Comparison of ENCODE assay signal across 24 mouse cellular contexts in the genomic region with DNA sequence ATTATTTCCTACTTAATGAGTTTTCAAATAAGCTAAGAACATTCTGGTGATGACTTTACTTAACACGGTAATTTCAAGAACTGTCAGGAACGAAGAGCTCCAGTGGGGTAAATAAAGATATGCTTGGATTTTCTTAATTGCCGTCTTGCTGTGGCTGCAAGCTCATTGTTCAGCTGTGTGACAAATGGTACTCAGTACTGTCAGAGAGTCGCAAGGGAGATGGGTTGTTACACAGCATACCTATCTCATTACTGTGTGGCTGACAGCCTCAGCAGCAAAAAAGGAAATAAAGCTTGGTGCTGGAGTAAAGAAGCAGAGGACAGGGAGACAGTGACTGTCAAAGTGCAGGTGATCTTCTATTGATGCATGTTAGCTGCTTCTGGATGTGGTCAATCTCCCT.
DNase-seq lines count a peak whose midpoint lies in the region; ATAC-seq and TF ChIP-seq lines count a peak whose summit lies in the region.
"Had no signal": no experiment of that assay in that cellular context is flagged by ENCODE, and none has a peak within 500 bp of the region (broad histone marks: within the 10 kb centered on the region; RNA-seq: fewer than 3 reads in every experiment).

No protein-coding gene starts in this region.

- no peak overlapping the region for H3K9ac ChIP-seq in forebrain, embryonic 14.5 days (ENCODE audit: low read length)
- H3K9ac ChIP-seq in forebrain, embryonic 13.5 days, result no peak overlapping the region
- H3K9ac ChIP-seq in hindbrain, postnatal 0 days (replicated peaks; ENCODE audit: low read length), result no peak overlapping the region
- H3K9ac ChIP-seq in hindbrain, embryonic 14.5 days, result no peak overlapping the region
- no peak overlapping the region for H3K9ac ChIP-seq in neural tube, embryonic 13.5 days
- H3K9ac ChIP-seq in neural tube, embryonic 15.5 days (replicated peaks), result no peak overlapping the region
- H3K9ac ChIP-seq: forebrain, embryonic 15.5 days; heart, embryonic 12.5 days; heart, embryonic 15.5 days; hindbrain, embryonic 12.5 days; intestine, embryonic 15.5 days had no signal

- no peaks in the 10 kb centered on the region for H3K27me3 ChIP-seq in forebrain, embryonic 14.5 days (replicated peaks; ENCODE audit: control insufficient read depth, insufficient read depth, low read length)
- H3K27me3 ChIP-seq in forebrain, embryonic 13.5 days, result no peaks in the 10 kb centered on the region
- H3K27me3 ChIP-seq in hindbrain, postnatal 0 days (ENCODE audit: insufficient read depth, low read length), result no peaks in the 10 kb centered on the region
- H3K27me3 ChIP-seq in hindbrain, embryonic 14.5 days (ENCODE audit: control insufficient read depth, insufficient read depth, low read length), result no peaks in the 10 kb centered on the region
- no peaks in the 10 kb centered on the region for H3K27me3 ChIP-seq in neural tube, embryonic 13.5 days
- no peaks in the 10 kb centered on the region for H3K27me3 ChIP-seq in neural tube, embryonic 15.5 days (replicated peaks)
- H3K27me3 ChIP-seq: forebrain, embryonic 15.5 days; heart, embryonic 12.5 days; heart, embryonic 15.5 days; hindbrain, embryonic 12.5 days; intestine, embryonic 15.5 days; Patski had no signal

- no peaks in the 10 kb centered on the region for H3K36me3 ChIP-seq in forebrain, embryonic 14.5 days (ENCODE audit: control insufficient read depth, insufficient read depth, low read length)
- no peaks in the 10 kb centered on the region for H3K36me3 ChIP-seq in forebrain, embryonic 13.5 days (ENCODE audit: poor library complexity, severe bottlenecking)
- no peaks in the 10 kb centered on the region for H3K36me3 ChIP-seq in hindbrain, postnatal 0 days (ENCODE audit: insufficient read depth, low read length)
- H3K36me3 ChIP-seq in hindbrain, embryonic 14.5 days (replicated peaks; ENCODE audit: control insufficient read depth, insufficient read depth), result no peaks in the 10 kb centered on the region
- no peaks in the 10 kb centered on the region for H3K36me3 ChIP-seq in neural tube, embryonic 13.5 days
- no peaks in the 10 kb centered on the region for H3K36me3 ChIP-seq in neural tube, embryonic 15.5 days
- H3K36me3 ChIP-seq: forebrain, embryonic 10.5 days; forebrain, embryonic 15.5 days; heart, embryonic 12.5 days; heart, embryonic 15.5 days; hindbrain, embryonic 12.5 days; intestine, embryonic 15.5 days had no signal

- H3K4me3 ChIP-seq in forebrain, embryonic 14.5 days (ENCODE audit: low read depth, low read length), result no peak overlapping the region
- no peak overlapping the region for H3K4me3 ChIP-seq in forebrain, embryonic 13.5 days
- no peak overlapping the region for H3K4me3 ChIP-seq in hindbrain, postnatal 0 days (ENCODE audit: low read length)
- no peak overlapping the region for H3K4me3 ChIP-seq in hindbrain, embryonic 14.5 days (replicated peaks; ENCODE audit: low read length)
- H3K4me3 ChIP-seq in neural tube, embryonic 13.5 days, result no peak overlapping the region
- H3K4me3 ChIP-seq in neural tube, embryonic 15.5 days (replicated peaks), result no peak overlapping the region
- H3K4me3 ChIP-seq: forebrain, embryonic 10.5 days; forebrain, embryonic 15.5 days; heart, embryonic 12.5 days; heart, embryonic 15.5 days; hindbrain, embryonic 12.5 days; intestine, embryonic 15.5 days had no signal

- no peak overlapping the region for H3K27ac ChIP-seq in forebrain, embryonic 14.5 days (ENCODE audit: low read depth, low read length)
- H3K27ac ChIP-seq in forebrain, embryonic 13.5 days, result no peak overlapping the region
- no peak overlapping the region for H3K27ac ChIP-seq in hindbrain, postnatal 0 days
- H3K27ac ChIP-seq in hindbrain, embryonic 14.5 days, result no peak overlapping the region
- peak overlapping the region; percentile 67 for H3K27ac ChIP-seq in neural tube, embryonic 13.5 days (replicated peaks)
- peak overlapping the region; percentile 54 for H3K27ac ChIP-seq in neural tube, embryonic 15.5 days (replicated peaks)
- H3K27ac ChIP-seq: forebrain, embryonic 10.5 days; forebrain, embryonic 15.5 days; heart, embryonic 15.5 days; hindbrain, embryonic 12.5 days; intestine, embryonic 15.5 days had no signal

- no peak overlapping the region for H3K4me2 ChIP-seq in forebrain, embryonic 14.5 days (ENCODE audit: low read length)
- no peak overlapping the region for H3K4me2 ChIP-seq in forebrain, embryonic 13.5 days
- H3K4me2 ChIP-seq in hindbrain, postnatal 0 days (ENCODE audit: low read depth, low read length), result no peak overlapping the region
- no peak overlapping the region for H3K4me2 ChIP-seq in hindbrain, embryonic 14.5 days (replicated peaks)
- no peak overlapping the region for H3K4me2 ChIP-seq in neural tube, embryonic 13.5 days
- no peak overlapping the region for H3K4me2 ChIP-seq in neural tube, embryonic 15.5 days
- H3K4me2 ChIP-seq: forebrain, embryonic 15.5 days; heart, embryonic 12.5 days; heart, embryonic 15.5 days; hindbrain, embryonic 12.5 days; intestine, embryonic 15.5 days had no signal

- 62% methylated on average over 4 of the region's 4 CpGs for WGBS in forebrain, embryonic 14.5 days
- WGBS in forebrain, embryonic 13.5 days, result 66% methylated on average over 4 of the region's 4 CpGs
- 43% methylated on average over 4 of the region's 4 CpGs for WGBS in hindbrain, postnatal 0 days
- WGBS in hindbrain, embryonic 14.5 days, result 47% methylated on average over 4 of the region's 4 CpGs
- WGBS in neural tube, embryonic 13.5 days, result 41% methylated on average over 4 of the region's 4 CpGs
- WGBS in neural tube, embryonic 15.5 days, result 33% methylated on average over 4 of the region's 4 CpGs

- H3K9me3 ChIP-seq in forebrain, embryonic 14.5 days (replicated peaks; ENCODE audit: control insufficient read depth, low read length), result no peaks in the 10 kb centered on the region
- no peaks in the 10 kb centered on the region for H3K9me3 ChIP-seq in forebrain, embryonic 13.5 days (replicated peaks)
- no peaks in the 10 kb centered on the region for H3K9me3 ChIP-seq in hindbrain, postnatal 0 days (ENCODE audit: low read length)
- no peaks in the 10 kb centered on the region for H3K9me3 ChIP-seq in hindbrain, embryonic 14.5 days (ENCODE audit: control insufficient read depth, low read length)
- H3K9me3 ChIP-seq in neural tube, embryonic 13.5 days, result no peaks in the 10 kb centered on the region
- H3K9me3 ChIP-seq in neural tube, embryonic 15.5 days (replicated peaks), result no peaks in the 10 kb centered on the region
- H3K9me3 ChIP-seq: forebrain, embryonic 10.5 days; forebrain, embryonic 15.5 days; heart, embryonic 12.5 days; heart, embryonic 15.5 days; hindbrain, embryonic 12.5 days; intestine, embryonic 15.5 days had no signal

- DNase-seq in forebrain, embryonic 14.5 days (ENCODE audit: low spot score), result peak; percentile 0
- peak; percentile 24 for DNase-seq in hindbrain, postnatal 0 days (ENCODE audit: low spot score)
- no peak for DNase-seq in hindbrain, embryonic 14.5 days (ENCODE audit: low spot score)
- no peak for DNase-seq in neural tube, embryonic 10.5 days (ENCODE audit: extremely low spot score, low spot score)
- DNase-seq in cerebellum, adult 18-20 months, result no peak
- DNase-seq: adrenal gland, postnatal 10 days; adrenal gland, postnatal 36 days; cerebellum, adult 11-12 months; cerebellum, adult 9-10 months; cerebellum, postnatal 14 days; gastrocnemius, postnatal 25 days; heart, adult 18-20 months; heart, postnatal 10 days; heart, postnatal 36 days had no signal

- H3K4me1 ChIP-seq in forebrain, embryonic 14.5 days (ENCODE audit: control insufficient read depth, insufficient read depth, low read length), result no peaks in the 10 kb centered on the region
- H3K4me1 ChIP-seq in forebrain, embryonic 13.5 days, result no peaks in the 10 kb centered on the region
- H3K4me1 ChIP-seq in hindbrain, postnatal 0 days (ENCODE audit: insufficient read depth, low read length), result no peaks in the 10 kb centered on the region
- H3K4me1 ChIP-seq in hindbrain, embryonic 14.5 days (replicated peaks; ENCODE audit: control insufficient read depth, insufficient read depth, low read length), result no peaks in the 10 kb centered on the region
- peaks cover 7% of the 10 kb centered on the region; the same call in 1 of the 2 replicates for H3K4me1 ChIP-seq in neural tube, embryonic 13.5 days (replicated peaks)
- H3K4me1 ChIP-seq in neural tube, embryonic 15.5 days, result 0 out of 2 replicates have a peak, but pooled peaks cover 6% of the 10 kb centered on the region
- H3K4me1 ChIP-seq: forebrain, embryonic 10.5 days; forebrain, embryonic 15.5 days; heart, embryonic 12.5 days; heart, embryonic 15.5 days; hindbrain, embryonic 12.5 days; intestine, embryonic 15.5 days had no signal

- no peak for TF ChIP-seq CTCF in hindbrain, postnatal 0 days (IDR thresholded peaks at IDR 0.05; ENCODE audit: low read depth)

- ATAC-seq in forebrain, embryonic 14.5 days, result no peak
- no peak for ATAC-seq in forebrain, embryonic 13.5 days
- no peak for ATAC-seq in hindbrain, postnatal 0 days
- no peak for ATAC-seq in hindbrain, embryonic 14.5 days (ENCODE audit: low FRiP score)
- ATAC-seq in neural tube, embryonic 13.5 days (ENCODE audit: low read depth), result peak; percentile 90
- ATAC-seq in neural tube, embryonic 15.5 days (ENCODE audit: low FRiP score), result peak; percentile 80
- ATAC-seq: forebrain, embryonic 15.5 days; intestine, embryonic 15.5 days; Patski had no signal

Comparison
In these comparisons a context has a peak if more than half of its experiments do, and no peak if none do; other contexts are left out.
1. DNase-seq: peak in forebrain, embryonic 14.5 days (single experiment) and hindbrain, postnatal 0 days (single experiment); none in hindbrain, embryonic 14.5 days (single experiment), neural tube, embryonic 10.5 days (single experiment) and cerebellum, adult 18-20 months (0 of 2).
2. ATAC-seq: peak in neural tube, embryonic 13.5 days (single experiment) and neural tube, embryonic 15.5 days (single experiment); none in forebrain, embryonic 14.5 days (single experiment), forebrain, embryonic 13.5 days (single experiment), hindbrain, postnatal 0 days (single experiment) and hindbrain, embryonic 14.5 days (single experiment).
3. H3K27ac ChIP-seq: peak in neural tube, embryonic 13.5 days (single experiment) and neural tube, embryonic 15.5 days (single experiment); none in forebrain, embryonic 14.5 days (single experiment), forebrain, embryonic 13.5 days (single experiment), hindbrain, postnatal 0 days (single experiment) and hindbrain, embryonic 14.5 days (single experiment).